Mouse (Mus musculus) embryo, embryonic 10.5 days (tissue): Measurements from ENCODE around the gene Utp14b.
A peak's percentile ranks its signal among the peaks of the same experiment; 100 is the strongest.

Source experiments
- DNase-seq: peaks from one replicate; pipeline ENCODE4 v3.0.0-alpha.2; 2015; ENCODE audit warnings: low spot score

Utp14b gene

DNA sequence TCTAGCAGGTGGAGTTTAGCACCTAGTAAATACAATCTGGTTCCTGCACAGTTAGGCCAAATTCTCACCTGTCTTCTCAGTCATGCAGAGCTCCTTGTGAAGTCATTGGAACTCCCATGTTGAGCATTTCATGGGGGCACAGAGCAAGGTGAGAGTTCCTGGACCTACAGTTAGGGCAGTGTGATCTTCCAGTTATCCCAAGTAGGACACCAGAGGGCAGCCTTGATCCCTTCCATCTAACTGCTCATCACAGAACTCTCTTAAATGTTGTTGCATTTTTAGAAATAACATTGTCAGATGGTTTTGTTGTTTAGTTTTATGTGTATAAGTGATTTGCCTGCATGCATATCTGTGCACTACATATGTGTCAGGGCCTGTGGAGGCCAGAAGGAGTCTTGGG is 29.0 kb downstream of the Utp14b start:
- DNase-seq: peak; percentile 37

GRCm38 (mm10) chr1:78688149-78688548 is 30.3 kb downstream of the Utp14b start:
- DNase-seq: peak; percentile 16

- no peak for DNase-seq
Measured at GRCm38 (mm10) chr1:78694503-78695258, 36.8 kb downstream of the Utp14b start.

GRCm38 (mm10) chr1:78696305-78696704 is 38.5 kb downstream of the Utp14b start:
- DNase-seq: no peak

- no peak for DNase-seq
Measured at GRCm38 (mm10) chr1:78696903-78697302, 39.1 kb downstream of the Utp14b start.

DNA sequence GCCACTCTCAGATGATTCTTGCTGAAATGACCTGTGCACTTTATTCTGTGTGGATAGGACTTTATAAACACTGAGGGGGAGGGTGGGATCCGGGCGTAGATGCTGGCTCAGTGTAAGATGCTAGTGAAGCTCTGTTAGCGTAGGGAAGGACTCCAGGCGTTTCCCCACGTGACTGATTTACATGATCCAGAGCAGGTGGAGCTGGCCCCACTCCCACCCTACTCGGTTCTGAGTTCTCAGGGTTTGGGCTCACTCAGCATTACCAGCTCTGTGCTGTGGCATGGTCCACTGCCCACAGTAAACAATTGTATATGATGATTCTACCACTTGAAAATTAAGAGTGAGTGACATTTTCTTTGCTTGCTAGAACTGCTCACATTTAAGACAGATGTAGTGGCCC is 40.3 kb downstream of the Utp14b start:
- no peak for DNase-seq

- no peak for DNase-seq
Measured at GRCm38 (mm10) chr1:78701740-78702139, 43.9 kb downstream of the Utp14b start.

DNA sequence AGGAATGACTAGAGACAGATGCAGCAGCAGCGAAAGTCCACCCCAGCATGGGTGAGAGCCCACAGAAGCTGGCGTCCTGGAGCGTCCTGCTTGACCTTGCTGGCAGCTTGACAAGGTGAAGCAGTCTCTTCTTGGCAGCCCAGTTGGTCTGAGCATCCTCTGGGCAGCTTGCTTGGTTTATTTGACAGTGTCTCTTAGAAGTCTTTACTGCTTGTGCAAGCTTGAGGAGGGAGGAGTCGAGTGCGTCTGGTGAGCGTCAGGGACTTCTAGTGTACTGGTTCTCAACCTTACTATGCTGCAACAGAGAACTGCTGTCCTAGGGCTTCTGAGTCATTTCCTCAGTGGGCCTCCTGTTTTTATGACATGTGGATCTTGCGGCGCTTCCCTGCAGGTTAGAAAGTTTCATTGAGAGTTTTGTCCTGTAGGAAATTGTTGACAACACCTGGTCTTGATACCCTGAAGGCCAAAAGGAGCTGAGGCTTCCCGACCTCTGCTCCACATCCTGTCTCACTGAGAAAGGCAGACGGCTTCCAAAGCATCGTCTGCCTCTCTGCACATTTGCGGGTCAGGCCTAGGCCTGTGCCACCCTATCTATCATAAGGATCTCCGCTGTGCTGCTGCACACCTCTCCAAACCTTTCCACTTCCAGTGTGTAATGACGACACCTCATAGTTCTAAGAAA is 44.6 kb downstream of the Utp14b start:
- no peak for DNase-seq

DNA sequence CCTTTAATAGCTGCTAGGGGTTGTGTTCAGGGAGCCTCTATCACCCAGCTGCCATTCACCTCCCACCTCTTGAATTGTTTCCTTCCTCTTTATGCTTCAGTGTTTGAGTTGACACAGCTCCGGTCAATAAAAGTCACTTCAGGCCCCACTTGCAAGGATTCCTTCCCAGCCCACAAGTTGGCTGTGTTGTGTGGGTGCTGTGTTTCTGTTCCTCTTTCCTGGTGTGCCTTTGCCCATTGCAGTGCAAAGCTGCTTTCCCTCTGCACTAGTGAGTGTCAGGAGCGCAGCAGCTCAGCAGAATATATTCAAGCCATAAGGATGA is 45.1 kb downstream of the Utp14b start:
- DNase-seq: no peak

GRCm38 (mm10) chr1:78706338-78706737 is 48.5 kb downstream of the Utp14b start:
- DNase-seq: no peak

DNA sequence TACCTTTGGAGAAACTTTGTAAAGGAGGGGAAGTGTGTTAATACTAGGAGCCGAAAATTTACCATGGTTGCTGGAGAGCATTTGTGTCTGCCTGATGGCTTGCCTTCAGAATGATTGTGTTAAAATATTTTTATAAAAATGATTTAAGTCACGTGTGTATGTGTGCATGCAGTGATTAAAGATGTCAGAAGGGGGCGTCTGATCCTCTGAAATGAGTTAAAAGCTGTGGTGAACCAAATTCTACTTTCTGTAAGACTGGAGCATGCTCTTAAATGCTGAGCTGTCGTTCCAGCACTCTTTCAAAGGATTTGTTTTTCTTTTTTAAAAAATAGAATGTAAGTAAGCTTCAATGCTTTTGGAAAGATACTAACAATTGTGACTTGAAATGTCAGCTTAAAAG is 49.4 kb downstream of the Utp14b start:
- DNase-seq: peak; percentile 41

- DNase-seq: no peak
Measured at GRCm38 (mm10) chr1:78710026-78710425, 52.2 kb downstream of the Utp14b start.

DNA sequence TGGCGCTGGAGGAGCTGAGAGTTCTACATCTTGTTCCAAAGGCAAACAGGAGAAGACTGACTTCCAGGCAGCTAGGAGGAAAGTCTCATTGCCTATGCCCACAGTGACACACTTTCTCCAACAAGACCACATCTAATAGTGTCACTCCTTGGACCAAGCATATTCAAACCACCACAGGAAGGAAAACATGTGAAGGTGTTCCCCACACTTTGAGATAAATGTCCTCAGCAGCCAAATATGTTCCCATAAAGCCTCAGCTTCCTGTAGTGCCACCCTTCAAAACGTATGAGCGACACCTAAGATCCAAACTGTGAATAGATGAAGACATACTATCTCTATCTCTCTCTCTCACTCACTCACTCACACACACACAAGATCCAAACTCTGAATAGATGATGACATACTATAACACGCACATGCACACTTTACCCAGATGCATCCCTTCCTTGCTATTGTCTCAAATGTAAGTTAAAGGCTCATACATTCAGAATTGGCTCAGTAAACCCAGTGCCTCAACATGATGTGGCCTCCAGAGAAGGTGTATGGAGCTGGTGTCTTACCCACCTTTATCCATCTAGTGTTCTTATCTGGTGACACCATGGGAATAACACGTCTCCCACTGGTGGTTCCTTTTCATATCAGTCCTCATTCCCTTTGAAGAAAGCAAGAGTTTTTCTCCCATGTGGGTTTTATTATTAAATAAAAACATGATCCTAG is 52.9 kb downstream of the Utp14b start:
- DNase-seq: no peak
